Mouse (Mus musculus) olfactory bulb, adult 2 months (tissue): Measurements from ENCODE around the gene Iqsec1.

Experiments used
- CTCF ChIP-seq: fragments of 200-500 bp; IDR thresholded peaks from 2 replicates; pipeline ENCODE4 v1.5.1; 2012; ENCODE audit warnings: low read depth, mild to moderate bottlenecking, low read length, moderate library complexity; ENCODE audit not compliant: insufficient read depth
- POLR2A ChIP-seq: fragments of 200-500 bp; IDR thresholded peaks from 2 replicates; pipeline ENCODE4 v1.6.1; 2012; ENCODE audit warnings: mild to moderate bottlenecking, low read depth, low read length, moderate library complexity; ENCODE audit not compliant: insufficient read depth

DNA sequence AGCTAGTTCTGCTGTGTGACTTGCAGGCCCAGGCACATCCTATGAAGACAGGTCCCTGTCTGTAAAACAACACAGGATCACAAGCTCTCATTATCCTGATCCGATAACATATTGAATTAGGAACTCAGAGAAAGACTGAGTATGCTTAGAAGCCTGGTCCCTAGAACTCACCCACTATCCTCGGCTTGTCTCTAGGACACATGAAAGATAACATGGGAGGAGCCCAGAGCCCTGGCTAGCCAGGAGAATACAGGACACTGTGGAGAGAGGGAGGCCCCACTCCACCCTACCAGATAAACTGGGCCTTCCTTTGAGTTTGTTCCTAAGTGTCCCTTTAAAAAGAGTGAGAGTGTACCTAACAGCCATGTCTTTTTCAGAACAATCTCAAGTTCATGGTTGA lies 328.6 kb downstream of the Iqsec1 start:
- no peak for TF ChIP-seq POLR2A
- TF ChIP-seq CTCF, result no peak
